Mouse (Mus musculus) ES-E14 (cell line): ENCODE results near the gene Ankrd40. TPM values are rescaled to one million over a fixed set of nuclear protein-coding genes. Genes with fewer than 3 reads are reported as not detected.

ENCODE experiments used
- DNase-seq: peaks from one replicate; pipeline ENCODE4 v3.0.0-alpha.2; 2013; ENCODE audit warnings: low read depth, low spot score
- H3K27ac ChIP-seq: 2 replicates; pipeline ENCODE4 v1.5.1; 2012; ENCODE audit warnings: low read depth, mild to moderate bottlenecking, low read length, moderate library complexity, mixed read lengths; ENCODE audit not compliant: poor library complexity, insufficient read depth, severe bottlenecking
- H3K36me3 ChIP-seq: 2 replicates; pipeline ENCODE4 v1.6.1; 2012; ENCODE audit warnings: mild to moderate bottlenecking, low read length, moderate library complexity, mixed read lengths; ENCODE audit not compliant: control insufficient read depth, poor library complexity, insufficient read depth, severe bottlenecking
- H3K4me1 ChIP-seq, 2 experiments: fragments of 150-350 bp in 1 of 2; sonication (generic) in 1 of 2; 2 replicates each; pipeline ENCODE4 v1.6.1; 2012; ENCODE audit warnings: low read length in 2 of 2, mild to moderate bottlenecking in 1 of 2, mixed read lengths in 1 of 2; ENCODE audit not compliant: control insufficient read depth in 2 of 2, insufficient read depth in 2 of 2, poor library complexity in 1 of 2
- H3K4me3 ChIP-seq, 2 experiments: fragments of 150-350 bp in 1 of 2; sonication (generic) in 1 of 2; 2 replicates each; pipeline ENCODE4 v1.5.1; 2012; ENCODE audit warnings: low read length in 2 of 2, low read depth in 1 of 2, mild to moderate bottlenecking in 1 of 2, mixed read lengths in 1 of 2; ENCODE audit not compliant: insufficient read depth in 1 of 2, poor library complexity in 1 of 2, severe bottlenecking in 1 of 2
- H3K9ac ChIP-seq: 2 replicates; pipeline ENCODE4 v1.6.1; 2012; ENCODE audit warnings: low read depth, mild to moderate bottlenecking, low read length, mixed read lengths; ENCODE audit not compliant: poor library complexity, insufficient read depth, severe bottlenecking
- H3K9me3 ChIP-seq: fragments of 150-350 bp; sonication (generic); 2 replicates; pipeline ENCODE4 v1.6.1; 2012; ENCODE audit warnings: low read depth, mild to moderate bottlenecking, low read length; ENCODE audit not compliant: control insufficient read depth, insufficient read depth
- CHD2 ChIP-seq: IDR thresholded peaks from 2 replicates; pipeline ENCODE4 v1.6.1; 2014; ENCODE audit warnings: mild to moderate bottlenecking, low read depth, low read length, inconsistent platforms
- HCFC1 ChIP-seq: IDR thresholded peaks from 2 replicates; pipeline ENCODE4 v1.6.1; 2012; ENCODE audit warnings: low read length, inconsistent platforms, borderline replicate concordance; ENCODE audit not compliant: insufficient read depth
- MAFK ChIP-seq: IDR thresholded peaks from 2 replicates; pipeline ENCODE4 v1.6.1; 2014; ENCODE audit warnings: mild to moderate bottlenecking, low read depth, low read length, inconsistent platforms; ENCODE audit not compliant: insufficient read depth
- ZC3H11A ChIP-seq: IDR thresholded peaks from 2 replicates; pipeline ENCODE4 v1.6.1; 2012; ENCODE audit warnings: low read depth, mild to moderate bottlenecking, inconsistent platforms, low read length, borderline replicate concordance
- ZNF384 ChIP-seq: IDR thresholded peaks from 2 replicates; pipeline ENCODE4 v1.6.1; 2012; ENCODE audit warnings: low read depth, low read length, inconsistent platforms
- in situ Hi-C, 2 experiments: fragments of 600-800 bp; cut with MboI; formaldehyde crosslinking; loops; one replicate each; pipeline ENCODE4 v1.15.1; 2025; ENCODE audit warnings: low sequenced_read_pairs in 2 of 2, inconsistent platforms in 1 of 2; ENCODE audit not compliant: unreplicated experiment in 2 of 2
- total RNA-seq: library from RNA; depleted of rRNA; stranded (reverse); fragments of 300-350 nt; gene quantifications from 2 replicates; pipeline ENCODE4 v1.2.3, GENCODE M21; 2012

Gene Ankrd40
- total RNA-seq, 1 experiment, result 42.7 TPM

GRCm38 (mm10) chr11:94328644-94329025 lies 834 bp downstream of the Ankrd40 start:
- no peak for DNase-seq
- no peaks in the 10 kb centered on the region for H3K4me1 ChIP-seq
- H3K9me3 ChIP-seq, result no peaks in the 10 kb centered on the region
- H3K36me3 ChIP-seq, result no peaks in the 10 kb centered on the region
- TF ChIP-seq ZC3H11A (no peak), ZNF384 (no peak)
- H3K9ac ChIP-seq, result no peak overlapping the region; the same call in 1 of the 2 replicates
- in situ Hi-C loops, result no loop called here
- H3K27ac ChIP-seq, result peak overlapping the region; percentile 49; the same call in 1 of the 2 replicates
- peak overlapping the region; percentile 75 to 82 for H3K4me3 ChIP-seq

DNA sequence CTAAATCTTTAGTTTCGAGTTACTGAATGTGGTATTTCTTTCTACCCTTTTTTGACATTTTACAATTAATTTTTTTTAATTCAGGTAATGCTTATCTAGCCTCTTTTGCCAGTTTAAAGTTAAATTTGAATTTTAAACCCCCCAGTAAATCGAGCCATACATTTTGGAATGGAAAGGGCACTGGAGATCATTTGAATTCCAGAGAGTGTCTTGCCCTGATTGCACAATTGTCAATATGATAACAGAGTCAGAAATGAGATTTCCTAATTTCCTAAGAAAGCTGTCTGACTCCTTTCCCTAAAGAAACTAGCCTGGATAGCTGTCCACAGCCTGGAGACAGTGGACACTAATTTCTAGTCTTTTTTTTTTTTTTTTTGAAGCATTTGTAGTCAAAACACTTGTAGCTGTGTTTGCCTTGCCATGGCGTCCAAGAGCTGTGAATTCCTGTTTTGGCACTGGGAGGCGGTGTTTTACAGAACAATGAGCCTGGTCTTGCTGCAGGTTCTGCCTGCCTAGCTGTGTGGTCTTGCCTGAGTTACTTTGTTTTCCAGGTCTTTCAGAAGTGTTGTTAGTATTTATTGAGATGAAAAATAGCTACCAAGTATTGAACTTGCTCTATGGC lies 1.6 kb downstream of the Ankrd40 start:
- Histone ChIP-seq H3K9ac (no peak overlapping the region), H3K4me3 (no peak overlapping the region), H3K36me3 (peaks cover 2% of the 10 kb centered on the region), H3K27ac (no peak overlapping the region), H3K9me3 (no peaks in the 10 kb centered on the region), H3K4me1 (no peaks in the 10 kb centered on the region)
- TF ChIP-seq HCFC1 (no peak), ZC3H11A (no peak), CHD2 (no peak), MAFK (no peak), ZNF384 (peak; percentile 78)
- in situ Hi-C loops, result no loop called here
- no peak for DNase-seq

- H3K4me1 ChIP-seq, result no peaks in the 10 kb centered on the region
- no peak overlapping the region for H3K9ac ChIP-seq
- in situ Hi-C loops, result loop anchor here in 1 of 2 experiments (10.0 kb wide), 1 partner anchor 155 kb away; the partner anchor contains the start of gene Spata20
- peaks cover 6% of the 10 kb centered on the region for H3K36me3 ChIP-seq
- no peaks in the 10 kb centered on the region for H3K9me3 ChIP-seq
- TF ChIP-seq CHD2 (no peak), MAFK (no peak), ZC3H11A (no peak), HCFC1 (no peak), ZNF384 (no peak)
- H3K4me3 ChIP-seq, result no peak overlapping the region
- H3K27ac ChIP-seq, result no peak overlapping the region
- no peak for DNase-seq
These were observed 2.4 kb downstream of the Ankrd40 start for GRCm38 (mm10) chr11:94330211-94330610.

DNA sequence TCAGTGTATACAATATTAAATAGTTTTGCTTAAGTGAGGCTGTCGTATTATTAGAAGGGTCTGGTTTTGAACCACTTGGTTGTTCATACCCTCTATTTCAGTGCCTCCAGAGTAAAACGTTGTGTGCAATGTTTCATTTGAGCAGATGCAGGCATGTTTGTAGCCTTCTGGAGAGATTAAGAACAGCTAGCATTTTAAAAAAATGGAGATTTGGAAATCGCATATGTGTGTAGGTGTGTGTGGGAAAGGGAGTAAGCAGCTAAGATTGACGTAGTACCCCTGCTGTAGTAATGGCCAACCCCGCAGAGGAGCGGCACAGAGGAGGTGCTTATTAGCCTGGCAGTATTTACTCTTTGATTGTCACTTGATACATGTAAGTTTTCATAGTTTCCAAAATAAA lies 4.9 kb downstream of the Ankrd40 start:
- no peak overlapping the region for H3K27ac ChIP-seq
- H3K4me1 ChIP-seq, result no peaks in the 10 kb centered on the region
- in situ Hi-C loops, result loop anchor here in 1 of 2 experiments (10.0 kb wide), 1 partner anchor 152 kb away; the partner anchor contains the start of gene Spata20
- H3K4me3 ChIP-seq, result no peak overlapping the region
- no peaks in the 10 kb centered on the region for H3K9me3 ChIP-seq
- H3K36me3 ChIP-seq, result peaks cover 6% of the 10 kb centered on the region
- DNase-seq, result no peak
- no peak overlapping the region for H3K9ac ChIP-seq
- TF ChIP-seq ZC3H11A (no peak), MAFK (no peak), ZNF384 (no peak), CHD2 (no peak), HCFC1 (no peak)

- DNase-seq, result no peak
- no peak for TF ChIP-seq CHD2
- no peak for TF ChIP-seq MAFK
- no peak for TF ChIP-seq ZC3H11A
- TF ChIP-seq HCFC1, result no peak
- no peak for TF ChIP-seq ZNF384
- no peaks in the 10 kb centered on the region for H3K4me1 ChIP-seq
- peaks cover 10% of the 10 kb centered on the region for H3K36me3 ChIP-seq
- H3K4me3 ChIP-seq, result no peak overlapping the region
- H3K9ac ChIP-seq, result no peak overlapping the region
- in situ Hi-C loops, result loop anchor here in 1 of 2 experiments (10.0 kb wide), 1 partner anchor 150 kb away; the partner anchor contains the start of gene Spata20
- H3K27ac ChIP-seq, result no peak overlapping the region
- H3K9me3 ChIP-seq, result no peaks in the 10 kb centered on the region
These were observed 6.7 kb downstream of the Ankrd40 start for GRCm38 (mm10) chr11:94334386-94334968.
